Mouse (Mus musculus) megakaryocyte, embryonic 14.5 days (primary cell): Measurements from ENCODE around the gene 4930519P11Rik.

Experiments
- FLI1 ChIP-seq: IDR thresholded peaks from 2 replicates; pipeline ENCODE4 v1.6.1; 2012; ENCODE audit warnings: low read length, inconsistent platforms, mixed read lengths
- GATA1 ChIP-seq: IDR thresholded peaks from 3 replicates; pipeline ENCODE4 v1.6.1; 2012; ENCODE audit warnings: mixed read lengths, low read length, inconsistent platforms, borderline replicate concordance

DNA sequence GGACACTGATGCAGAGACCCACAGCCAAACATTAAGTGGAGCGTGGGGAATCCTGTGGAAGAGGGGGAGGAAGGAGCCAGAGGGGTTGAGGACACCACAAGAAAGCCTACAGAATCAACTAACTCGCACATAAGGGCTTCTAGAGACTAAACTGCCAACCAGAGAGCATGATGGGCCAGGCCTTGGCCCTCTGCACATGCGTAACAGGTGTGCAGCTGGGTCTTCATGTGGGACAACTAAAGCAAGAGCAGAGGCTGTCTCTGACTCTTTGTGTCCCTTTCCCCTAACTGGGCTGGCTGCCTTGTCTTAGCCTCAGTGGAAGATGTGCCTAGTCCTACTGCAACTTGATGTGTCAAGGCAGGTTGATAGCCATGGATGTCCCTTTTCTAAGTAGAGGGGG, 3.8 kb upstream of the 4930519P11Rik start:
- TF ChIP-seq GATA1 (no peak), FLI1 (no peak)
